Mouse (Mus musculus) spleen, postnatal 10 days (tissue): ENCODE data around the gene Nes.

Experiments
- DNase-seq, 2 experiments: peaks; one replicate each; pipeline ENCODE4 v3.0.0; 2021 to 2022; ENCODE audit warnings: low spot score in 2 of 2

Gene Nes

GRCm38 (mm10) chr3:87970939-87971488 lies at the start of gene Nes:
TSS of gene Nes (plus strand) at chr3:87971078.
- DNase-seq: no peak

GRCm38 (mm10) chr3:87924996-87925395 lies 45.9 kb upstream of the Nes start:
- no peak for DNase-seq

- no peak for DNase-seq
These were observed 43.4 kb upstream of the Nes start for GRCm38 (mm10) chr3:87927452-87927851.

- no peak for DNase-seq
These were observed 41.4 kb upstream of the Nes start for GRCm38 (mm10) chr3:87929341-87930077.

GRCm38 (mm10) chr3:87930078-87930795 lies 40.6 kb upstream of the Nes start, which contains the start of the genes Isg20l2 and Rrnad1:
TSS of gene Isg20l2 (plus strand) at chr3:87930314.
TSS of gene Rrnad1 (minus strand) at chr3:87930717.
- peak; percentile 88 to 95 for DNase-seq

GRCm38 (mm10) chr3:87934026-87934425 lies 36.9 kb upstream of the Nes start:
- DNase-seq: no peak

- no peak for DNase-seq
These were observed 36.4 kb upstream of the Nes start for GRCm38 (mm10) chr3:87934501-87934900.

- DNase-seq: no peak
These were observed 35.7 kb upstream of the Nes start for GRCm38 (mm10) chr3:87935201-87935600.

- DNase-seq: peak; percentile 66 to 88
These were observed 35.1 kb upstream of the Nes start for GRCm38 (mm10) chr3:87935776-87936175.

GRCm38 (mm10) chr3:87940611-87941010 lies 30.3 kb upstream of the Nes start:
- DNase-seq: no peak

- no peak for DNase-seq
These were observed 28.4 kb upstream of the Nes start for GRCm38 (mm10) chr3:87942471-87942870.

- DNase-seq: no peak
These were observed 27.3 kb upstream of the Nes start for GRCm38 (mm10) chr3:87943586-87943985.

GRCm38 (mm10) chr3:87944838-87945600 lies 25.9 kb upstream of the Nes start:
- no peak for DNase-seq

GRCm38 (mm10) chr3:87945781-87946540 lies 24.9 kb upstream of the Nes start:
- no peak for DNase-seq

- DNase-seq: no peak
These were observed 24.4 kb upstream of the Nes start for GRCm38 (mm10) chr3:87946541-87946860.

GRCm38 (mm10) chr3:87947056-87947810 lies 23.6 kb upstream of the Nes start:
- DNase-seq: no peak

GRCm38 (mm10) chr3:87947811-87948199 lies 23.1 kb upstream of the Nes start:
- no peak for DNase-seq

GRCm38 (mm10) chr3:87948378-87949265 lies 22.3 kb upstream of the Nes start, which contains the start of gene Crabp2:
TSS of gene Crabp2 (plus strand) at chr3:87948666.
- DNase-seq: no peak

- DNase-seq: no peak
These were observed 21.5 kb upstream of the Nes start for GRCm38 (mm10) chr3:87949266-87949954.
